In genomic region chr2:165371066-165371465, GRCm38 (mm10) we compare ENCODE assay signal across 14 mouse cellular contexts. TPM values are rescaled to one million over a fixed set of nuclear protein-coding genes. Genes with fewer than 3 reads are reported as not detected.
A peak's percentile ranks its signal among the peaks of the same experiment; 100 is the strongest.
DNase-seq lines count a peak whose midpoint lies in the region; ATAC-seq and TF ChIP-seq lines count a peak whose summit lies in the region.
"Had no signal": no experiment of that assay in that cellular context is flagged by ENCODE, and none has a peak within 500 bp of the region (broad histone marks: within the 10 kb centered on the region; RNA-seq: fewer than 3 reads in every experiment).

No protein-coding gene starts in this region.

- 32% methylated on average over 3 of the region's 3 CpGs for WGBS in forebrain, embryonic 14.5 days
- 39% methylated on average over 3 of the region's 3 CpGs for WGBS in forebrain, embryonic 16.5 days
- WGBS in limb, embryonic 13.5 days, result 24% methylated on average over 3 of the region's 3 CpGs
- 31% methylated on average over 3 of the region's 3 CpGs for WGBS in thymus, adult 2 months

- TF ChIP-seq POLR2A in thymus, adult 2 months (IDR thresholded peaks at IDR 0.05; ENCODE audit: control insufficient read depth, extremely low read depth, insufficient read depth, low read length, poor library complexity), result no peak

- no peak for ATAC-seq in forebrain, embryonic 14.5 days
- ATAC-seq in forebrain, embryonic 16.5 days, result no peak
- no peak for ATAC-seq in limb, embryonic 13.5 days (ENCODE audit: low FRiP score, low read depth)

- H3K9me3 ChIP-seq in forebrain, embryonic 14.5 days (replicated peaks; ENCODE audit: control insufficient read depth, low read length), result no peaks in the 10 kb centered on the region
- no peaks in the 10 kb centered on the region for H3K9me3 ChIP-seq in forebrain, embryonic 16.5 days (ENCODE audit: control insufficient read depth, low read length)
- H3K9me3 ChIP-seq in limb, embryonic 13.5 days, result no peaks in the 10 kb centered on the region

- TF ChIP-seq CTCF in thymus, adult 2 months (IDR thresholded peaks at IDR 0.05; ENCODE audit: borderline replicate concordance, control insufficient read depth, extremely low read depth, insufficient read depth, low read length, poor library complexity), result no peak

- DNase-seq in forebrain, embryonic 14.5 days (ENCODE audit: low spot score), result peak; percentile 56
- DNase-seq in 3T3-L1 (ENCODE audit: low read depth, low spot score) (peak; percentile 50), R1 (ENCODE audit: low read depth, low spot score) (peak; percentile 87)
- no peak for DNase-seq in gastrocnemius, postnatal 4 days (ENCODE audit: low spot score in 2 of 2)
- no peak for DNase-seq in adrenal gland, adult (ENCODE audit: inconsistent age in 2 of 2, low spot score in 1 of 2)
- DNase-seq in thymus, adult 2 months, result no peak
- DNase-seq: adrenal gland, postnatal 10 days; cerebellum, adult 8-10 months; right cerebral cortex, postnatal 14 days had no signal

- no peak overlapping the region; the same call in 1 of the 2 replicates for H3K4me2 ChIP-seq in forebrain, embryonic 14.5 days (ENCODE audit: low read length)
- H3K4me2 ChIP-seq in forebrain, embryonic 16.5 days (ENCODE audit: low read length), result no peak overlapping the region
- H3K4me2 ChIP-seq in limb, embryonic 13.5 days (replicated peaks), result peak overlapping the region; percentile 23; the same call in 1 of the 2 replicates
- H3K4me2 ChIP-seq: heart, embryonic 11.5 days had no signal

- H3K27me3 ChIP-seq in forebrain, embryonic 14.5 days (replicated peaks; ENCODE audit: control insufficient read depth, insufficient read depth, low read length), result no peaks in the 10 kb centered on the region
- H3K27me3 ChIP-seq in forebrain, embryonic 16.5 days (replicated peaks; ENCODE audit: control insufficient read depth, insufficient read depth, low read length), result no peaks in the 10 kb centered on the region
- H3K27me3 ChIP-seq in limb, embryonic 13.5 days, result peaks cover 37% of the 10 kb centered on the region
- peaks cover 6% of the 10 kb centered on the region for H3K27me3 ChIP-seq in thymus, adult 2 months (ENCODE audit: control insufficient read depth, insufficient read depth, low read length)

- no peak overlapping the region for H3K4me3 ChIP-seq in forebrain, embryonic 14.5 days (ENCODE audit: low read depth, low read length)
- no peak overlapping the region for H3K4me3 ChIP-seq in forebrain, embryonic 16.5 days (replicated peaks; ENCODE audit: low read length)
- H3K4me3 ChIP-seq in limb, embryonic 13.5 days, result no peak overlapping the region
- no peak overlapping the region for H3K4me3 ChIP-seq in thymus, adult 2 months (ENCODE audit: control insufficient read depth, insufficient read depth, low read length)
- H3K4me3 ChIP-seq: myocyte had no signal

- no peak overlapping the region for H3K9ac ChIP-seq in forebrain, embryonic 14.5 days (ENCODE audit: low read length)
- H3K9ac ChIP-seq in forebrain, embryonic 16.5 days (replicated peaks; ENCODE audit: low read depth, low read length), result no peak overlapping the region
- no peak overlapping the region for H3K9ac ChIP-seq in limb, embryonic 13.5 days

- H3K27ac ChIP-seq in forebrain, embryonic 14.5 days (ENCODE audit: low read depth, low read length), result no peak overlapping the region
- H3K27ac ChIP-seq in forebrain, embryonic 16.5 days (ENCODE audit: low read length), result no peak overlapping the region
- no peak overlapping the region for H3K27ac ChIP-seq in limb, embryonic 13.5 days
- H3K27ac ChIP-seq in thymus, adult 2 months (ENCODE audit: control insufficient read depth, insufficient read depth, low read length), result no peak overlapping the region

- H3K4me1 ChIP-seq in forebrain, embryonic 14.5 days (ENCODE audit: control insufficient read depth, insufficient read depth, low read length), result peaks cover 8% of the 10 kb centered on the region
- peaks cover 18% of the 10 kb centered on the region for H3K4me1 ChIP-seq in forebrain, embryonic 16.5 days (replicated peaks; ENCODE audit: control insufficient read depth, insufficient read depth, low read length)
- peaks cover 16% of the 10 kb centered on the region for H3K4me1 ChIP-seq in limb, embryonic 13.5 days
- 0 out of 2 replicates have a peak, but pooled peaks cover 4% of the 10 kb centered on the region for H3K4me1 ChIP-seq in thymus, adult 2 months (replicated peaks; ENCODE audit: control insufficient read depth, insufficient read depth, low read length)

- peaks cover 18% of the 10 kb centered on the region for H3K36me3 ChIP-seq in forebrain, embryonic 14.5 days (ENCODE audit: control insufficient read depth, insufficient read depth, low read length)
- H3K36me3 ChIP-seq in forebrain, embryonic 16.5 days (ENCODE audit: control insufficient read depth, insufficient read depth), result peaks cover 10% of the 10 kb centered on the region
- H3K36me3 ChIP-seq in limb, embryonic 13.5 days, result peaks cover 20% of the 10 kb centered on the region
- H3K36me3 ChIP-seq in thymus, adult 2 months (ENCODE audit: control insufficient read depth, insufficient read depth, low read length), result no peaks in the 10 kb centered on the region

RNA-seq across cellular contexts. Expression of gene Zfp663, which starts 2.5 kb away (rescaled TPM):
- 8.1 and 9.1 TPM in 2 replicates for polyA plus RNA-seq in forebrain, embryonic 14.5 days (2014; fragmentation: Nextera tagmentation; extraction: Ambion mirVana)
- 6.3 and 6.6 TPM in 2 replicates for polyA plus RNA-seq in forebrain, embryonic 16.5 days (2015; fragmentation: Nextera tagmentation; extraction: Ambion mirVana)
- 0.31 and 0.75 TPM in 2 replicates for polyA plus RNA-seq in limb, embryonic 13.5 days (2015; fragmentation: Nextera tagmentation; extraction: Ambion mirVana)
- under 1 TPM in 1 of 2 experiments, not detected in 1; 0.29 TPM for total RNA-seq in gastrocnemius, postnatal 4 days (2021)
- polyA plus RNA-seq in thymus, adult 2 months (2012; rRNA removed), result not detected in 2 replicates
- total RNA-seq: adrenal gland, postnatal 10 days had no signal
- polyA plus RNA-seq: myocyte; testis, adult 2 months had no signal

RNA-seq across cellular contexts. Expression of gene Zfp334, which starts 17.0 kb away (rescaled TPM):
- polyA plus RNA-seq in forebrain, embryonic 14.5 days (2014; fragmentation: Nextera tagmentation; extraction: Ambion mirVana), result 13.6 and 13.9 TPM in 2 replicates
- 12.3 and 13.4 TPM in 2 replicates for polyA plus RNA-seq in forebrain, embryonic 16.5 days (2015; fragmentation: Nextera tagmentation; extraction: Ambion mirVana)
- 10.0 and 10.4 TPM in 2 replicates for polyA plus RNA-seq in limb, embryonic 13.5 days (2015; fragmentation: Nextera tagmentation; extraction: Ambion mirVana)
- 1 to 10 TPM; 5.3 to 6.0 TPM for total RNA-seq in gastrocnemius, postnatal 4 days (2021)
- 0.23 and 0.31 TPM in 2 replicates for polyA plus RNA-seq in thymus, adult 2 months (2012; rRNA removed)

RNA-seq across cellular contexts. Expression of gene Ocstamp, which starts 29.1 kb away (rescaled TPM):
- not detected in 2 replicates for polyA plus RNA-seq in forebrain, embryonic 14.5 days (2014; fragmentation: Nextera tagmentation; extraction: Ambion mirVana)
- not detected in 2 replicates for polyA plus RNA-seq in forebrain, embryonic 16.5 days (2015; fragmentation: Nextera tagmentation; extraction: Ambion mirVana)
- polyA plus RNA-seq in limb, embryonic 13.5 days (2015; fragmentation: Nextera tagmentation; extraction: Ambion mirVana), result 0.05 TPM in 1 of 2 replicates, not detected in the other
- under 1 TPM in 1 of 2 experiments, not detected in 1; 0.10 TPM for total RNA-seq in gastrocnemius, postnatal 4 days (2021)
- 0.37 and 0.44 TPM in 2 replicates for polyA plus RNA-seq in thymus, adult 2 months (2012; rRNA removed)
- polyA plus RNA-seq: heart, embryonic 11.5 days; myocyte had no signal

RNA-seq across cellular contexts. Expression of gene Elmo2, which starts 44.8 kb away (rescaled TPM):
- polyA plus RNA-seq in forebrain, embryonic 14.5 days (2014; fragmentation: Nextera tagmentation; extraction: Ambion mirVana), result 95.5 and 101 TPM in 2 replicates
- 107 and 115 TPM in 2 replicates for polyA plus RNA-seq in forebrain, embryonic 16.5 days (2015; fragmentation: Nextera tagmentation; extraction: Ambion mirVana)
- polyA plus RNA-seq in limb, embryonic 13.5 days (2015; fragmentation: Nextera tagmentation; extraction: Ambion mirVana), result 83.0 and 86.4 TPM in 2 replicates
- total RNA-seq in gastrocnemius, postnatal 4 days (2021), result 10 to 100 TPM; 27.1 to 36.9 TPM
- polyA plus RNA-seq in thymus, adult 2 months (2012; rRNA removed), result 95.0 and 106 TPM in 2 replicates

Comparison
In these comparisons a context has a peak if more than half of its experiments do, and no peak if none do; other contexts are left out.
1. DNase-seq: peak in forebrain, embryonic 14.5 days (single experiment), 3T3-L1 (single experiment) and R1 (single experiment); none in gastrocnemius, postnatal 4 days (0 of 2), adrenal gland, adult (0 of 2) and thymus, adult 2 months (single experiment).